Mouse (Mus musculus) retina, adult 2 months (tissue): ENCODE measurements at regions not wholly inside any gene's neighbourhood (a gene's known extent, or its start where the extent isn't known, plus 50 kb on each side); places are given as distances from the start of the nearest gene placed in this dataset.
A peak's percentile ranks its signal among the peaks of the same experiment; 100 is the strongest.

Experiments used
- DNase-seq: peaks from one replicate; pipeline ENCODE4 v3.0.0-alpha.2; 2012; ENCODE audit warnings: low read depth, low spot score

DNA sequence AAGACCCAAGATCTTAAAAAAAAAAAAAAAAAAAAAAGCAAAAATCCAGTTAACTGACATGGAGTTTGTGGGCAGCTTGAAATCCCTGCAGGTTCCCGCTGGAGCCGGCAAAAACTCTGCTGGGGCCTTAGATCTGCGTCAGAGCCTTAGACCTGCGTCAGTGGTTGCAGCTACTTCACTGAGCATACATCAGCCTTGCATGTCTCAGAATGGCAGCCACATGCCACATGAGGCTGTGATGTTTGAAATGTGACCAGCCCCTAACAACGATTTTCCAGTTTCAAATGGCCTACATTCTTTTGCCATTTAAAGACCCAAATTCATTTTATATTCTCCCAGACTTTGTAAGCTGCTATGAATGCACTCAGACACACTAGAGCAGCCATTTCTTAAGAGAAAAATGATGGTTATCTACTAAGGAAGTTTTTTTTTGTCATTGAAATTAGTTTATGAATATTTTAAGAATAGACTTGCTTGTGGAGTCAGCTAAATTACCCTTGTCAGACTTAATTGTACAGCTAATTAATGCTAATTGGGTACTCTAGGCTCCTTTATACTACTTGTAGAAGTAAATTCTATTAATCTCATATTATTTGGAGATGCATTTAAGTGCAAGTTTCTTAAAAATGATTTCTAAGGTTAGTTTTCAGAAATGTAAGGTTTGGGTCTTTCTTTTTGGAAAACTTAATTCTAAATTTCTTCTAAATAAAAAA lies 70.8 kb downstream of the Toporsl start:
- no peak for DNase-seq

DNA sequence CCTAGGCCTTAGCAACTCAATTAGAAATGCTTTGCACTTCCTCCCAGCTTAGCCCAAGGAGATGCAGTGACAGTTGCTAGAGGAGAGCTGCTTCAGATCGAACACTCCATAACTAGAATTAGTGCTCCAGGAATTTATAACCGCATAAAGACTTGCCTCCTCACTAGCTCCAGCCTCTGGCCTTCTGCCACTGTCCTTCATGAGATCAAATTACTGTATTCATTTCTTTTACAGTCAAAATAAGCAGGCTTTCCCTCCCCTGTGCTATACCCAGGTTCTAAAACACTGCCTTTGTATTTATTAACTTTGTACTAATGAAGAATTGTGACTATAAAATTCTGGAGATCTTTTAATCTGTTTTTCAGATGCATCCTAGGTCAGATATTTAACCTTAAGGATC lies 104.8 kb upstream of the Olfr275 start:
- no peak for DNase-seq

DNA sequence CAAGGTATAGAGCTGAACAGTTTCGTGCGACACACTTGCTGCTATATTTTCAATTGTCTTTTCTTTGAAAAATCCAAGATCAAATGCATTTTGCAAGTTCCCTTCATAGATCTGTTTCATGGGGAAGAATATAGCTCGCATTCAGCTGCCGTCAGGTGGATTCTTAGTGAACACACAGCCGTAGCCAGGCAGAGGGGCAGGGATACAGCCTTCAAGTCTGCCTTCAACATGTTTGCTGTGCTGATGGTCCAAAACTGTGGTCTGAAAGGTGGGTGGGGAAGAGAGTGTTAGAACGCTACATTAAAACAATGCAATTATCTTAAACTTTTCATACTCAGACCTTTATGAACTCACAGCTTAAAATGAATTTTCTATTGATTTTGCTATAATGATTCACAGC lies 88.2 kb upstream of the Olfr275 start:
- DNase-seq: no peak

DNA sequence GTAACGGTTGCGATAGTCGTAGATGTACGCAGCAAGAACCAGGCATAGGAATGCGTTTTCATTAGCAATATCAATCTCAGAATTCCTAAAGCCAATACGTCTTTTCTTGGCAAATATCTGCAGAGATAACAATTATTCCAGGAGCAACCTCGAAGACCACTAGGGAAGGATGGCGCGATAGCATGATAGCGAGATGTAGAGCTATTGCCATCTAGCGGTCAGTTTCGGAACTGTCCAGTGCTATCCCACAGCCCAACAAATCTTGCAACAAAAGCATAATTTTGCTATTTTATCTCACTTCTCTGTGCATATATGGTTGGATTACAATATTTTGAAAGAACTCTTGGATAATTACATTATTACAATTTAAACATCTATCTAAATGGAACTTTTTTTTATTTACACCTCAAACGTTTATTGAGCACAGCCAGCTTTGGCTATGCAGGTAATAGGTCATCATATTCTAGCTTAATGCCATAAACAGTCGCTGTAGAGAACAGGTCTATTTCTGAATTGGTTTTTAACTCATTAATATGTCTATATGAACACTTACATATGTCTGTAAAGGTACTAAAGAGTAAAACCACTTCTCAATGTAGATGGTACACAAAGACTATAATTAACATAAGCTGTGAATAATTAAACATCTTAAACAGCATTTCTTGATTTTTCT lies 87.6 kb upstream of the Olfr275 start:
- peak; percentile 15 for DNase-seq

DNA sequence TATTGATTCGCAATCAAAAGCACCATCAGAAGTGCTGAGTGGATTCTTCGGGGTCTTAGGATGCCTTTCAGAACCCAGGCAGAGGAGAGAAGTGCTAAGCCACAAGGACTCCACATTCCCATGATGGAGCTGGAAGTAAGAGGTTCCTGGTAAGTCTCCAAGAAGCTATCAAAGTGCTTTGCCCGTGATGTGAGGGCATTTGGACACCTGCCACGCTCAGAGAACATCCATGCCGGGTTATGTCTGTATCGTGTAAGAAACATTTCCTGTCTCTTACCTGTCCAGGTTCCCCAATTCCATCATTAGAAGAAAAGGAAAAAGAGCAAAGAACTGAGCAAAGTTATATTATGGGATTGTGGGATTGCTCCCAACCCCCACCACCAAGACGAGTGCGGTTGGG lies 81.3 kb upstream of the Olfr275 start:
- DNase-seq: no peak

DNA sequence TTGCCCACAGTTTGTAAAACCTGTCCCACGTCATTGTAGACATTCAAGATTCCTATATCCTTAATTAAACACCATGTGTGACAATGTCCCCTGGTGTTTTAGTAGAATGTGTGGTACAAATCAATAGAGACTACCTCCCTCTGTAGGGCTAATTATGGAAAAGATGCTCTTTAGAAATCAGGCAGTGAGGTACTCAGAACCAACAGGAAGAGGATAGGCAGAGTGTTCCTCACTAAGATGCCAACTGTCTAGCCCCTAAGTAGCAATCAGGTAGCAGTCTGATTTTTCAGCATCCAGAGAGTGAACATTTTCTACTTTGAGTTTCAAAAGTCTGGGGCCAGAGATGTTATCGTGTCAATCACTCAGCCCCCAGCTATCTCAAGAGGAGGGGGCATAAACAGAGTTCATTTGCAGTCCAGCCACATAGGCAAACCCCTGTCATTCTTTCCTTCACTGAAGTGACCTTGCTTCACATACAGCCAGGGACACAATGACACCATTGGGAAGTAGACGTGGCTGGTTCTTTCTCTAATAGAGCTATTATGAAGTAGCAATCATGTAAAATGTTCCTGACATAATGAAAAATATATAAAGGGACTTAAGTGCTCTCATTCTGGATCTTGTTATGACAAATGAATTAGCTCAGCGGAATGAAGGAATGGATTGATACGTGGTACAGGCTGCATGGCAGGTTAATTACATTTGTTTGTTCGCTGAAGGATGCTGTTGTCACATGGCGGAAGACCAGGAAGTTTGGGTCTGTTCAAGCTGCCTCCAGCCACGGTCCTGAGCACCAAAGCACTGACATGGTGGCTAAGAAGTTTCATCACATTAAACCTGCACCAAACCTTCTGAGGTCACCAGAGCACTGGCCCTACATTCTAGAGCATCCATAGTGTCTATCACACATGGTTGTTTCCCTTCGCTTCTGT lies 74.6 kb upstream of the Olfr275 start:
- DNase-seq: no peak

DNA sequence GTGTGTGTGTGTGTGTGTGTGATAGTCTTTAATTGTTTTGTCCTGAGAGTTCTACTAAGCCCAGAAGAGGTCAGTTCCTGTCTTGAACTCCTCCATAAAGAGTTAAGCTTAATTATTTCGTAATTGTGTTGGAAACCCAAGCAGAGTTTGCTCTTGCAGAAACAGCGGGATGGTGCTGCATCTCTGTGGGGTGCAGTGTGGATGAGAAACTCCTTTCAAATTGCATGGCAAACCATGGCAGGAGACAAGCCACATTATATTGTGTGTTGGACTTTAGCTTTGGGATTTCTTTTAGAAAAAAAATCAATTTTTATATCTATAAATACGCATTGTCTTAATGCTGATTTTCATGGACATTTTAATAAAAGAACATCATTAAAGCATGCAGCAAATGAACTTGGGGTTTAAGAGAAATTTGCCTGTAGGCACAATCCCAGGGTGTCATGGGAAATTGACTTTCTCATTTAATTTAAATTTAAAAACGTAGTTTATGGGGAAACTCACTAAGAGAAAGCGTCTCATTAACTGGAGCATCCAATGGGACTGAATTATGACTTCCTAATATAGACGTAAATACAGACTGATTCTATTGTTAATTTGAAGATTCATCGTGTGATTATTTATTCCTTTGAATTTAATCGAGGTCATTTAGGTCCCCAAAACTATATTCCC lies 61.4 kb upstream of the Olfr275 start:
- no peak for DNase-seq
